Mouse (Mus musculus) embryonic facial prominence, embryonic 14.5 days (tissue): ENCODE measurements around the gene Gm9837. TPM values are rescaled to one million over a fixed set of nuclear protein-coding genes. Genes with fewer than 3 reads are reported as not detected.

ENCODE experiments used
- ATAC-seq: fragments of 200-750 bp; cut with Nextera tagmentation; 2 replicates; pipeline ENCODE4 v1.8.0; 2017; ENCODE audit warnings: low read depth, moderate number of reproducible peaks, moderate TSS enrichment
- DNase-seq: peaks from one replicate; pipeline ENCODE4 v3.0.0-alpha.2; 2015; ENCODE audit warnings: low spot score
- H3K27ac ChIP-seq: fragments of 300-500 bp; sonication (generic); replicated peaks from 2 replicates; pipeline ENCODE4 v1.5.1; 2014; ENCODE audit warnings: low read depth, mild to moderate bottlenecking, low read length, moderate library complexity
- H3K27me3 ChIP-seq: fragments of 300-500 bp; sonication (generic); replicated peaks from 2 replicates; pipeline ENCODE4 v1.6.1; 2014; ENCODE audit warnings: low read length; ENCODE audit not compliant: control insufficient read depth, insufficient read depth
- H3K36me3 ChIP-seq: fragments of 300-500 bp; sonication (generic); 2 replicates; pipeline ENCODE4 v1.6.1; 2014; ENCODE audit warnings: low read length, mixed read lengths; ENCODE audit not compliant: control insufficient read depth, insufficient read depth
- H3K4me1 ChIP-seq: fragments of 300-500 bp; sonication (generic); 2 replicates; pipeline ENCODE4 v1.6.1; 2014; ENCODE audit warnings: antibody characterized with exemption, low read length; ENCODE audit not compliant: control insufficient read depth, insufficient read depth
- H3K4me2 ChIP-seq: fragments of 300-500 bp; sonication (generic); 2 replicates; pipeline ENCODE4 v1.6.1; 2014; ENCODE audit warnings: low read depth, mild to moderate bottlenecking, low read length, moderate library complexity, mixed read lengths
- H3K4me3 ChIP-seq: fragments of 300-500 bp; sonication (generic); 2 replicates; pipeline ENCODE4 v1.5.1; 2014; ENCODE audit warnings: low read depth, mild to moderate bottlenecking, low read length
- H3K9ac ChIP-seq: fragments of 300-500 bp; sonication (generic); 2 replicates; pipeline ENCODE4 v1.6.1; 2014; ENCODE audit warnings: low read depth, mild to moderate bottlenecking, low read length, moderate library complexity, mixed read lengths
- H3K9me3 ChIP-seq: fragments of 300-500 bp; sonication (generic); 2 replicates; pipeline ENCODE4 v1.6.1; 2016; ENCODE audit warnings: low read length; ENCODE audit not compliant: control insufficient read depth
- WGBS: fragments of 180-500 bp; shearing (Covaris S2); extraction: QIAGEN DNeasy Blood & Tissue Kit; methylation state at CpG from one replicate; pipeline ENCODE4 v1.1.7; 2014; 5-methylcytosine and 5-hydroxymethylcytosine counted together
- polyA plus RNA-seq: library from polyadenylated mRNA; unstranded; fragments of >200 nt; fragmentation: Nextera tagmentation; extraction: Ambion mirVana; gene quantifications from 2 replicates; pipeline ENCODE4 v1.2.1, GENCODE M21; 2014

The Gm9837 gene
- polyA plus RNA-seq, 1 experiment from 2014 or later: not detected

GRCm38 (mm10) chr11:53507098-53507805 lies 37.0 kb upstream of the Gm9837 start:
- DNase-seq (no peak), ATAC-seq (no peak)

GRCm38 (mm10) chr11:53505026-53505663 lies 34.9 kb upstream of the Gm9837 start:
- Histone ChIP-seq H3K4me2 (no peak overlapping the region), H3K27ac (no peak overlapping the region), H3K9me3 (no peaks in the 10 kb centered on the region), H3K4me1 (peaks cover 5% of the 10 kb centered on the region; the same call in 1 of the 2 replicates), H3K4me3 (no peak overlapping the region), H3K9ac (no peak overlapping the region), H3K36me3 (no peaks in the 10 kb centered on the region), H3K27me3 (no peaks in the 10 kb centered on the region)
- DNase-seq: no peak
- ATAC-seq: no peak
- WGBS: 59% methylated on average over 5 of the region's 5 CpGs

More at GRCm38 (mm10) chr11:53507098-53507805, 37.0 kb upstream of the Gm9837 start:
- Histone ChIP-seq H3K27me3 (no peaks in the 10 kb centered on the region), H3K4me2 (no peak overlapping the region), H3K9ac (no peak overlapping the region), H3K27ac (no peak overlapping the region), H3K4me1 (no peaks in the 10 kb centered on the region), H3K36me3 (no peaks in the 10 kb centered on the region), H3K9me3 (no peaks in the 10 kb centered on the region), H3K4me3 (no peak overlapping the region)
- WGBS: 86% methylated on average over 9 of the region's 9 CpGs

- WGBS: 85% methylated on average over 8 of the region's 8 CpGs
- Histone ChIP-seq H3K9me3 (no peaks in the 10 kb centered on the region), H3K4me1 (peaks cover 5% of the 10 kb centered on the region; the same call in 1 of the 2 replicates), H3K4me2 (no peak overlapping the region), H3K4me3 (no peak overlapping the region), H3K9ac (no peak overlapping the region), H3K27me3 (no peaks in the 10 kb centered on the region), H3K36me3 (no peaks in the 10 kb centered on the region), H3K27ac (no peak overlapping the region)
- DNase-seq: no peak
- ATAC-seq: no peak
Measured at GRCm38 (mm10) chr11:53504376-53504775, 34.1 kb upstream of the Gm9837 start.

- Histone ChIP-seq H3K9me3 (no peaks in the 10 kb centered on the region), H3K27me3 (no peaks in the 10 kb centered on the region), H3K9ac (no peak overlapping the region), H3K4me3 (no peak overlapping the region), H3K4me2 (no peak overlapping the region), H3K36me3 (no peaks in the 10 kb centered on the region), H3K4me1 (peaks cover 5% of the 10 kb centered on the region; the same call in 1 of the 2 replicates), H3K27ac (no peak overlapping the region)
- 84% methylated on average over 5 of the region's 5 CpGs for WGBS
- DNase-seq (no peak), ATAC-seq (no peak)
Measured at GRCm38 (mm10) chr11:53503738-53504137, 33.5 kb upstream of the Gm9837 start.

GRCm38 (mm10) chr11:53502039-53502765 lies 31.9 kb upstream of the Gm9837 start:
- no peak for DNase-seq
- Histone ChIP-seq H3K9ac (no peak overlapping the region), H3K36me3 (no peaks in the 10 kb centered on the region), H3K4me1 (peaks cover 5% of the 10 kb centered on the region; the same call in 1 of the 2 replicates), H3K27me3 (no peaks in the 10 kb centered on the region), H3K4me2 (no peak overlapping the region), H3K4me3 (no peak overlapping the region), H3K27ac (no peak overlapping the region), H3K9me3 (no peaks in the 10 kb centered on the region)
- no peak for ATAC-seq
- WGBS: 80% methylated on average over 8 of the region's 8 CpGs

- no peaks in the 10 kb centered on the region for H3K9me3 ChIP-seq
- no peak overlapping the region for H3K4me3 ChIP-seq
- ATAC-seq (peak; percentile 82; the same call in 1 of the 2 replicates), DNase-seq (peak; percentile 76)
- peak overlapping the region; percentile 23 for H3K4me2 ChIP-seq
- H3K27ac ChIP-seq: no peak overlapping the region
- peaks cover 5% of the 10 kb centered on the region; the same call in 1 of the 2 replicates for H3K4me1 ChIP-seq
- WGBS: 7% methylated on average over 11 of the region's 11 CpGs
- H3K9ac ChIP-seq: no peak overlapping the region
- no peaks in the 10 kb centered on the region for H3K36me3 ChIP-seq
- no peaks in the 10 kb centered on the region for H3K27me3 ChIP-seq
Measured at GRCm38 (mm10) chr11:53500569-53500968, 30.3 kb upstream of the Gm9837 start.

GRCm38 (mm10) chr11:53496946-53497345 lies 26.7 kb upstream of the Gm9837 start:
- H3K27ac ChIP-seq: no peak overlapping the region
- no peaks in the 10 kb centered on the region for H3K27me3 ChIP-seq
- no peaks in the 10 kb centered on the region for H3K36me3 ChIP-seq
- H3K9ac ChIP-seq: no peak overlapping the region
- peaks cover 5% of the 10 kb centered on the region; the same call in 1 of the 2 replicates for H3K4me1 ChIP-seq
- no peak overlapping the region for H3K4me3 ChIP-seq
- DNase-seq: no peak
- ATAC-seq: no peak
- 71% methylated on average over 6 of the region's 6 CpGs for WGBS
- no peaks in the 10 kb centered on the region for H3K9me3 ChIP-seq
- H3K4me2 ChIP-seq: no peak overlapping the region

- no peak for ATAC-seq
- Histone ChIP-seq H3K9ac (no peak overlapping the region), H3K9me3 (no peaks in the 10 kb centered on the region), H3K27ac (peak overlapping the region; percentile 58; the same call in 1 of the 2 replicates), H3K4me1 (peaks cover under 1% of the 10 kb centered on the region; the same call in 1 of the 2 replicates), H3K4me3 (no peak overlapping the region), H3K27me3 (no peaks in the 10 kb centered on the region), H3K4me2 (no peak overlapping the region), H3K36me3 (no peaks in the 10 kb centered on the region)
- WGBS: 27% methylated on average over 6 of the region's 6 CpGs
- DNase-seq: peak; percentile 73
Measured at GRCm38 (mm10) chr11:53495417-53495816, 25.1 kb upstream of the Gm9837 start.
